In genomic region chr1:38671019-38671418, GRCm38 (mm10) we compare ENCODE assay signal across 21 mouse cellular contexts. TPM values are rescaled to one million over a fixed set of nuclear protein-coding genes. Genes with fewer than 3 reads are reported as not detected.
DNase-seq lines count a peak whose midpoint lies in the region; ATAC-seq and TF ChIP-seq lines count a peak whose summit lies in the region.
"Had no signal": no experiment of that assay in that cellular context is flagged by ENCODE, and none has a peak within 500 bp of the region (broad histone marks: within the 10 kb centered on the region; RNA-seq: fewer than 3 reads in every experiment).

No protein-coding gene starts in this region.

- H3K4me3 ChIP-seq in heart, embryonic 10.5 days, result no peak overlapping the region
- no peak overlapping the region for H3K4me3 ChIP-seq in heart, adult 2 months
- H3K4me3 ChIP-seq: embryonic facial prominence, embryonic 10.5 days; forebrain, embryonic 10.5 days; forebrain, embryonic 15.5 days; hindbrain, embryonic 12.5 days had no signal

- TF ChIP-seq EP300 in heart, adult 2 months (IDR thresholded peaks at IDR 0.05; ENCODE audit: insufficient read depth, low read depth, low read length), result no peak

- intact Hi-C loops in heart, adult 2 months (cut with DNase I), result no loop called here

- H3K4me1 ChIP-seq in heart, embryonic 10.5 days, result 0 out of 2 replicates have a peak, but pooled peaks cover 5% of the 10 kb centered on the region
- H3K4me1 ChIP-seq in heart, adult 2 months (ENCODE audit: control insufficient read depth, insufficient read depth, low read length), result no peaks in the 10 kb centered on the region
- H3K4me1 ChIP-seq: embryonic facial prominence, embryonic 10.5 days; forebrain, embryonic 10.5 days; forebrain, embryonic 15.5 days; hindbrain, embryonic 12.5 days had no signal

- H3K9me3 ChIP-seq in heart, embryonic 10.5 days, result no peaks in the 10 kb centered on the region
- H3K9me3 ChIP-seq: embryonic facial prominence, embryonic 10.5 days; forebrain, embryonic 15.5 days; G1E; hindbrain, embryonic 12.5 days had no signal

- no peaks in the 10 kb centered on the region for H3K79me2 ChIP-seq in heart, adult 2 months (replicated peaks; ENCODE audit: control insufficient read depth, insufficient read depth, low read length)

- TF ChIP-seq CTCF in heart, adult 2 months (IDR thresholded peaks at IDR 0.05), result no peak

- 78% methylated on average over 5 of the region's 5 CpGs for WGBS in heart, embryonic 10.5 days
- 65% methylated on average over 5 of the region's 5 CpGs for WGBS in heart, adult 2 months

- no peaks in the 10 kb centered on the region for H3K36me3 ChIP-seq in heart, embryonic 10.5 days
- no peaks in the 10 kb centered on the region for H3K36me3 ChIP-seq in heart, adult 2 months (ENCODE audit: control insufficient read depth, insufficient read depth, low read length)
- H3K36me3 ChIP-seq: embryonic facial prominence, embryonic 10.5 days; forebrain, embryonic 10.5 days; forebrain, embryonic 15.5 days; G1E; hindbrain, embryonic 12.5 days had no signal

- H3K9ac ChIP-seq in heart, adult 2 months (ENCODE audit: low read depth, low read length), result no peak overlapping the region
- H3K9ac ChIP-seq: forebrain, embryonic 15.5 days; hindbrain, embryonic 12.5 days had no signal

- H3K27me3 ChIP-seq in heart, embryonic 10.5 days (ENCODE audit: insufficient read depth, poor library complexity, severe bottlenecking), result no peaks in the 10 kb centered on the region
- no peaks in the 10 kb centered on the region for H3K27me3 ChIP-seq in heart, adult 2 months (ENCODE audit: control insufficient read depth, insufficient read depth, low read length)
- H3K27me3 ChIP-seq: forebrain, embryonic 15.5 days; hindbrain, embryonic 12.5 days had no signal

- peak; percentile 41 for ATAC-seq in CD4-positive, CD25-positive, alpha-beta regulatory T cell, adult 4 months
- ATAC-seq: activated CD4-positive, CD25-positive, alpha-beta regulatory T cell, adult 4 months; forebrain, embryonic 15.5 days; intestine, embryonic 16.5 days; Patski had no signal

- DNase-seq in heart, embryonic 10.5 days (ENCODE audit: low spot score), result peak; percentile 28
- DNase-seq in heart, adult 2 months, result no peak
- peak; percentile 53 for DNase-seq in induced T-regulatory cell, adult 2 months (ENCODE audit: low read depth)
- no peak for DNase-seq in left cerebral cortex, adult 8-10 months (ENCODE audit: low spot score in 2 of 2)
- DNase-seq in layer of hippocampus, adult 18-20 months (ENCODE audit: low spot score in 2 of 2), result no peak
- DNase-seq: adrenal gland, adult 2 months; adrenal gland, postnatal 25 days; cerebellum, adult 2 months; cerebellum, postnatal 10 days; gastrocnemius, postnatal 10 days; heart, postnatal 10 days; heart, postnatal 4 days had no signal

- no peak overlapping the region for H3K27ac ChIP-seq in heart, embryonic 10.5 days
- H3K27ac ChIP-seq in heart, adult 2 months, result no peak overlapping the region
- H3K27ac ChIP-seq: embryonic facial prominence, embryonic 10.5 days; forebrain, embryonic 10.5 days; forebrain, embryonic 15.5 days; hindbrain, embryonic 12.5 days had no signal

- no peak for TF ChIP-seq POLR2A in heart, adult 2 months (IDR thresholded peaks at IDR 0.05; ENCODE audit: insufficient read depth, low read depth, low read length)

RNA-seq across cellular contexts. Expression of gene Aff3, which starts 6.3 kb away (rescaled TPM):
- 5.3 and 6.9 TPM in 2 replicates for polyA plus RNA-seq in heart, embryonic 10.5 days (2016; fragmentation: Nextera tagmentation; extraction: Ambion mirVana)
- 1 to 10 TPM; 1.4 to 3.1 TPM for total RNA-seq in heart, adult 2 months (2021)
- 2.4 and 3.2 TPM in 2 replicates for polyA plus RNA-seq in heart, adult 2 months (2012; rRNA removed)
- 10 to 100 TPM; 11.9 to 15.1 TPM for polyA plus RNA-seq in CD4-positive, CD25-positive, alpha-beta regulatory T cell, adult 4 months (2017; shearing (Covaris generic))
- total RNA-seq in left cerebral cortex, adult 8-10 months (2022), result 100 to 1,000 TPM in 3 of 4 experiments, 10 to 100 TPM in 1; 96.9 to 118 (median 107) TPM
- total RNA-seq in layer of hippocampus, adult 18-20 months (2021), result 100 to 1,000 TPM; 115 to 122 TPM

Comparison
In these comparisons a context has a peak if more than half of its experiments do, and no peak if none do; other contexts are left out.
1. DNase-seq: peak in heart, embryonic 10.5 days (single experiment) and induced T-regulatory cell, adult 2 months (single experiment); none in heart, adult 2 months (0 of 2), left cerebral cortex, adult 8-10 months (0 of 2) and layer of hippocampus, adult 18-20 months (0 of 2).
2. RNA of gene Aff3, which starts 6.3 kb away (total RNA-seq): 115 to 122 TPM in layer of hippocampus, adult 18-20 months and 96.9 to 118 TPM in left cerebral cortex, adult 8-10 months; 1.4 to 3.1 TPM in heart, adult 2 months; every median in the first group is over 10 times any median in the second.